Mouse (Mus musculus): ENCODE data around the gene Arhgef6.

DNA sequence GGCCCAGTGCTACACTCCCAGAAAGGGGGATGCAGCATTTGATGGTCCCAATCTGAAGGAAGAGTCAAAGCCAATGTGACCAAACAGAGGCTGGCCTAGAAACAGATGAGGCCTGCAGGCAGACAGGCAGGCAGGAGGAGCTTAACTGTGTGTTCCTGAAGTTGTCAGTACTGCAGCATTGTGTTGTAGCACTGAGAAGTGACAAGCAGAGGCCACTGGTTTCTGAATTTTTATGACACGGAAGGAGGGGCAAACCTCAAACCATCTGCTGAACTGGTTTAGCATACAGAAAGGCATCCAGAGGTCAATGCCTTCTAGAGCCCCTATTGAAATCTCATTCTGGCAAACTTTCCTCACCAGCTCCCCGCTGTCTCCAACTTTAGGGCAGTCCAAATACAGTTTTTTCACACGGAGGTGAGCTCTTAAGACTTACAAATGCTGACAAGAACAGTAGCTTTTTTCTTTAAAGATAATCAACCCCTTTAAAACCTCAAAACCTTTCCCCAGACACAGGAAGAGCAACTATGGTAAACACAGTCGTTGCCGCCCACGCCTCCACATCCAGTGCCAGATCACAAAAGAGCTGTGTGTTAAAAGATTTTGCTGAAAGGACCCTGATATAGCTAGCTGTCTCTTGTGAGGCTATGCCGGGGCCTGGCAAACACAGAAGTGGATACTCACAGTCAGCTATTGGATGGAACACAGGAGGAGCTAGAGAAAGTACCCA is 85.0 kb downstream of the Arhgef6 start:
- TF ChIP-seq POLR2A (IDR thresholded peaks at IDR 0.05; ENCODE audit: control insufficient read depth in 1 of 2, insufficient read depth in 1 of 2, low read depth in 1 of 2, low read length in 2 of 2, poor library complexity in 1 of 2) (no peak), JUND (IDR thresholded peaks at IDR 0.05; ENCODE audit: low read depth, low read length) (no peak), POLR2AphosphoS5 (IDR thresholded peaks at IDR 0.05; ENCODE audit: borderline replicate concordance, low read depth, low read length) (no peak), UBTF (IDR thresholded peaks at IDR 0.05; ENCODE audit: borderline replicate concordance, insufficient read depth, low read depth, low read length) (no peak), TBP (IDR thresholded peaks at IDR 0.05; ENCODE audit: low read depth, low read length) (no peak), RAD21 (IDR thresholded peaks at IDR 0.05; ENCODE audit: low read depth, low read length) (no peak), EP300 (IDR thresholded peaks at IDR 0.05; ENCODE audit: low read depth in 1 of 2, low read length in 2 of 2) (no peak), CTCF (IDR thresholded peaks at IDR 0.05 in 2 of 3, conservative IDR thresholded peaks at IDR 0.05 in 1 of 3; ENCODE audit: control insufficient read depth in 1 of 3, insufficient read depth in 1 of 3, low read depth in 2 of 3, low read length in 3 of 3, poor library complexity in 1 of 3, severe bottlenecking in 1 of 3) (no peak), NRF1 (IDR thresholded peaks at IDR 0.05; ENCODE audit: insufficient read depth, low read depth, low read length, poor library complexity, severe bottlenecking) (no peak), CHD2 (IDR thresholded peaks at IDR 0.05; ENCODE audit: low read length) (no peak), GABPA (IDR thresholded peaks at IDR 0.05; ENCODE audit: low read depth, low read length) (no peak)

All from MEL (cell line).